Mouse (Mus musculus) cerebral cortex, adult 2 months (tissue): Measurements from ENCODE around the gene Gm45618.

Experiments used
- WGBS: fragments of 180-500 bp; shearing (Covaris S2); methylation state at CpG from one replicate; pipeline ENCODE4 v1.1.7; 2018; 5-methylcytosine and 5-hydroxymethylcytosine counted together

Gm45618 gene

DNA sequence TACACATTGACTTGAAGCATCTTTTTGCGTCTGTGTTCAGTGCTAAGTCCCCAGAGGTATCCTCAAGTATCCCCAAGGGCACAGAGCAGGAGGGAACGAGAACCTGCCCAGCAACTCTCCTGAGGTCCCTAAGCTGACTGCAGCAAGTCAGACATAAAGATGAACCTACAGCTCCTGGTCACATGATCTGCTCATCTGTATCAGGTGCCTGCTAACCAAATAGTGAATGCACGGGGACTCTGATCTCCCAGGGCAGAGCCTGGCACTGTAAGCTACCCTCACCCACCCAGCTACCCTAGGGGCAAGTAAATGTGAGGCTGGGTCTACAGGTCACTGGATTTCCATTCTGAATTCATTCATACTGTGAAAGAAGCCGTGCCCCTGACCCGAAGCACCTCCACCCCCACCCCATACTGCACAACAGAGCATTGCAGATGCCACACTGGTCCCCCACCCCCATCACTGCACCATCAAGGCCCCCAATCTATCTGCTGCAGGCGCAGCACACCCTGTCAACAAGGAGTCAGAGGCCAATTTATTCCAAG, 26.8 kb downstream of the Gm45618 start:
- WGBS: 22% methylated on average over 6 of the region's 6 CpGs

DNA sequence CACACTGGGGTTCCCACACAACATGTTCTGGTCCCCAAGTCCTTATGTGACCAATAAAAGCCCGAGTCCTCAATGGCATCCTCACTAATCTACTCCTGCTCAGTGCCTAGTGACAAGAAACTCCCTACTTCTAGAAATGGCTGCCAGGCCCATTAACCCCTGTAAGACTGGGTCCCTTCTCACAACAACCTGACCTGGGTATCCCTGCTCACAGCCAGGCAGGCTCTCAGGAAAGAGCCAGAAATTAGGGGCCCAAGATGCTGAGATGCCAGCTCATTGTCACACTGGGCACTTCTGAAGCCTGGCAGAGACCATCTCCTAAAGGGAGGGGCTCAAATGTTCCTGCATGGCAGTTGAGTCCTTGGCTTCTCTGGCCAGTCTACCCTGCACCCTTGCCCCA, 27.5 kb downstream of the Gm45618 start:
- WGBS: 18% methylated on average over 1 of the region's 1 CpGs

DNA sequence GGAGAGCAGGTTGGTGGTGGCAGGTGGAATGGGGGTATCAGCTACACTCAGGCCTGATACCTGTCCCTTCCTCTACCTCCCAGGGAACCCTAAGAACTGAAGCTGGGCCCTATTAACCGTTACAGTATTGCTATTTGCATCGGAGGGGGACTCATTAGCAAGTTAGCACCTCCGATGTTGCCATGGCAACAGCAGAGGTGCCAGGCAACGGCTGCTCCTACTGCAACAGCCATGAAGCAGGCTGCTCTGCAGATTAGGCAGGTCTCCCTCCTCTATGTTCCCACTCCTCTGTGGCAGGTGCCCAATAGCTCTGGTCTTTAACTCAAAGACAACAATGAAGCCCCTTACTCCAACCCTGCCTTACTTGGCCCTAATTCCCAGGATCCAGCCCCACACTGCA, 28.7 kb downstream of the Gm45618 start:
- WGBS: 7% methylated on average over 4 of the region's 4 CpGs

DNA sequence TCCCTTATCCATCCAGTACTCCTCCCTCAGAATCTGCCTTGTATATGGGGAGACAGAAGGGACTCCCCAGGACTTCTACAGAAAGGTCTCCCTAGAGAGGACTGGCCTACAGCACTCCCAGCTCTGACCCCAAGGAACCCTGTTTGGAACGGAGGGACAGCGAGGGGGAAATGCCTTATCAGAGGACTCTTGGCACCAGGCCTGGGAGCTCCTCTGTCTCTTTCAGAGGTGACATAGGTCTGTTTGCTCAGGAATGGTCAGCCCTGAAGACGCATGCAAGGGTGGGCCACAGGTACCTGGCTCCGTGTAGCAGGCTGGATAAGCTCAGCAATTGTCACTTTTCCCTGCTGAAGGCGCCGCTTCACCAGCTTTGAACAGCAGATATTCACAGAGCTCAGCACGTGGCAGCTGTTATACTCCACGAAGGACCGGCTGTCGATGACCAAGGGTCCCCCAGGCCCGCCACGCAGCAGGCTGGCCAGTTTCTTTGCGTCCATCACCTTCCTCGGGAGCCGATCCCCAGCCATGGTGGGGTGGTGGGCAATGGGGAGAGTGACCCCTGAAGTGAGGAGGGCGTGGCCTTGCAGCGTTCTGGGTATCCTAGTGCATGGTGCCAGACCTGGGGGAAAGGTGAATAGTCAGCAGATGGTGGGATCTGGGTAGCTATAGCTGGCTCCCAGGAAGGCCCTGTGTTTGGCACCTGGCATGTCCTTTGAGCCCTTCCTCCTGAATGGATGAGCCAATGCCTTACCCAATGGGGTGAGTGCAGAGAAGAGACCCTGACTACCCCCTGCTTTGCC, 30.7 kb downstream of the Gm45618 start:
- WGBS: 43% methylated on average over 17 of the region's 17 CpGs

DNA sequence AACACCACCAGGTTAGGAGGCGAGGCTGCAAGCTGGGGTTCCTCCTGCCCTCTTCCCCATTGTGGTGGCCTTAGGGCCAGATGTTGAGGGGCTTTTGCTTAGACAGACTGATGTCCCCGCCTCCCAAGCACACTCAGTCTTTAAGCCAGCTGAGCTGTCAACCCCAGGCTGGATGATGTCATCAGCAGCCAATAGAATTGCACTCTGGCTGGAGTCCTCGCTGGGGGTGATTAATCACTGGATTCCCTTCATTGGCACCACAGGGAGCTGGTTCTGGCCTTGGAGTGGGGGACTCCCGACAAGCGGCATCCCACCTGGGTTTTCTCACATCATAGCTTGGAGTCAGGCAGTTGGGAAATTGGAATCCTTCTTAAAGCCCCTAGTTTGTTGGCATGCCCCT, 31.6 kb downstream of the Gm45618 start:
- 23% methylated on average over 5 of the region's 5 CpGs for WGBS

DNA sequence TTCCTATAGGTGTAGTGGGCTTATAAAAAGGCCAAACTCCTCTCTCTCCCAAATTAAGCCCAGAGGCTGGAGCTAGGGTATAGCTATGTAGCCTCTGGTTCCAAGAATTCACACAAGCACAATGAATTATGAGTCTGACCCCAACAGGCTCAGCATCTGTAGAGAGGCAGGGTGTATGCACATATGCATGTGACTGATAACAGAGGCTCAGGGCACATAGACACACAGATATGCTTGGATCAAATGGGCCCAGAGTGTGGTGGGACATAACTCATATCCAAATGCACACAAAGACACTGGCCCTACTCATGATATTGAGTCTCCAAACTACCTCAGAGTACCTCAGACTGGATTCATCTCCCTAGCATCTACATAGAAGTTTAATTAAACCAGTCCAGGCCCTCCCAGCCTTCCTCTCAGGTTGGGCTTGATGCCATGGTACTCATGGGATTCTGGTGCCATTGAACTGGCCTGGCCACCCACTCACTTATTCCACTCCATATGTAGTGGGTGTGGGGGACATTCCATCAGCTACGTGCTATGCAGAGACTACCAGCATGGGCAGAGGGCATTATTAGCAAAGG, 33.4 kb downstream of the Gm45618 start:
- WGBS: 49% methylated on average over 1 of the region's 1 CpGs

DNA sequence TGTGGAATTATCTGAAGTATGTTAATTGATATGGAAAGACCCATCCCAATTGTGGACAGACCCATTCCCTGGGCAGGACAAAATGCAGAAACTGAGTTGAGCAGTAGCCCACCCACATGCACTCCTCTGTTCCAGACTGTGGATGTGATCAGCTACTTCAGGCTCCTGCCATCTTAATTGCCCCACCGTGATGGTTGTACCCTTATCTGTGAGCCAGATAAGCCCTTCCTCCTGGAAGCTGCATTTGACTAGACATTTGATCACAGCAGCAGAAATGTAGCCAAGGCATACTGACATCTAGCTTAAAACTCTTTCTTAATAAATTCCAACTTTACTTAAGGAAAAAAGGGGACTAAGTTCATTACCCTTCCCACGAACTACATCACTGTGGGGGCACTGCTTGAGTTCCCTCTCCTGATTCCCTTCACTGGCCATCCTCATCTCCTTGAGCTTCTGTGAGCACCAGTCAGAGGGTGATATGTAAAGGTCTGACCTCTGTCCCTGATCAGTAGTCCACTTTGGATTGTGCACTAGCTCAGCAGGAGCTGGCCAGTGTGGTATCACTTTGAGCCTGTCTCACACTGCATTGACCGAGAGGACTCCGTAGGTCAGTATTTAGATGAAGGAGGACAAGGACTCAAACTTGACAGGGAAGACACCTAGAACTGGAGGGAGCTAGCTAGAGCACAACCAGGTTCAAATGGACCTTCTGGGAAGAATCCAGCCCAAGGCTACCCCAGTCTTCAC, 34.2 kb downstream of the Gm45618 start:
- 83% methylated on average over 4 of the region's 4 CpGs for WGBS

DNA sequence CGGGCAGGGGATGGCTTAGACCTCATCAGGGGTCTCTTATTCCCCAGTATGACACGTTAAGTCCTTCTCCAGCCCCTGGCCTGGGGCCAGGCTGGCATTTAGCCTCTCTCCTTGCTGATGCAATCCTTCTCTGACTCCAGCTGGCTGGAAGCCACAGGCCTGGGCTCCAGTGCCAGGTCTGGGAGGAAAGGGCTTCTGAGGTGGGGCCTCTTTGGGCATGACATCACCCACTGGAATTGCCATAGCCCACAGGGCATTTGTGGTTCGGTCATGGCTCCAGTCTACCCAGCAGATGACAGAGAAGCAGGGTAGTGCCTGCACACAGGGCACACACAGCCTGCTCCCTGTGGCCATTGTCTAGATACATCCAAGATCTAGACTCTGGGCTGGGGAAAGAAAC, 35.7 kb downstream of the Gm45618 start:
- 18% methylated on average over 3 of the region's 3 CpGs for WGBS

DNA sequence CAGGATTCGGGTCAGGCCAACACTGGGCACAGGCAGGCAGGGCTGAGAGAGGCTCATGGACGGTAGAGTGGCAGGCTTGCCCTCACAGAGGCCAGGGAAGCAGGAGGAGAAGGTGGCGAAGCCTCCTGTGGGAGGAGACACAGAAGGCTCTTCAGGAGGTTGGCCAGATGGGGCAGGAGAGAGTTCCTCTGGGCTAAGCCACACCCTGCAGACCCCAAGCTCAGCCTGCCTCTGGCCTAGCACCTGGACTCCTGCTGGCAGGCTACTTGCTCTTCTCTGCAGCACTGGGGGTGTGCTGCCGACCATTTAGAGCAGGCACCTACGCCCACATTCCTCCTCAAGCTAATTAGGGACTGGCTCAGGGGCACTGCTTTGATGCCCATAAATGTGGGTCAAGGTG, 36.1 kb downstream of the Gm45618 start:
- 24% methylated on average over 5 of the region's 5 CpGs for WGBS

DNA sequence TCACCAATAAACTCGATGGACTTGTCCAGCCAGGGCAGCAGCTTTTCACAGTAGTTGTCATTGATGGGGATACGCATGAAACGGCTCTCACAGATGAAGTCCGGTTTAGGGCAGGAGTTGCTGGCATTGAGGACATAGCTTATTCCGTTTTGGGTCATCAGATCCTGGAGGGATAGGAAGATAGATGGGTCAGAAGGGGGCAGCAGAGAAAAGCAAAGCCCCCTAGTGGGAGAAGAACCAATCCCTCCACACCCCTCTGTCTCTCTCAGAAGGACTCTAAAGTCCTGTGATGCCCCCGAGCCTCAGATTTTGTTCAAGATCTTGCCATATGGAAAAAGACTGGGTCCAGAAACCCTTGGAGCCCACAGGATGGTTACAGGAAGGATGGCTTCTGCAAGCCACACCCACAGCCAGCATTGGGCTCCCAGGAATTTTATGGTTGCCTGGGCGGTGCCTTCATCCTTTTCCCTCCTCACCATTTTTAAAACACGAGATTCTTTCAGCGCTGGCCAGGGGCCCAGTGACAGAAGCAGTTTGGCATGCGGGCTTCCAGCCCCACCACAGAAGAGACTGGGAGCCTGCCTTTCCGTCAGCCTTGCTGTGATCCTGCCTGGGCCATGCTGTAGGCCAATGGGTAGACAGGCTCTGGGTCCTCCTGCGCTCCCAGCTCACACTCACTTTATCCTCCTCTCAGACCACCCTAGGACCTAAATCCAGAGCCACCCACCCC, 36.8 kb downstream of the Gm45618 start:
- WGBS: 31% methylated on average over 12 of the region's 12 CpGs

DNA sequence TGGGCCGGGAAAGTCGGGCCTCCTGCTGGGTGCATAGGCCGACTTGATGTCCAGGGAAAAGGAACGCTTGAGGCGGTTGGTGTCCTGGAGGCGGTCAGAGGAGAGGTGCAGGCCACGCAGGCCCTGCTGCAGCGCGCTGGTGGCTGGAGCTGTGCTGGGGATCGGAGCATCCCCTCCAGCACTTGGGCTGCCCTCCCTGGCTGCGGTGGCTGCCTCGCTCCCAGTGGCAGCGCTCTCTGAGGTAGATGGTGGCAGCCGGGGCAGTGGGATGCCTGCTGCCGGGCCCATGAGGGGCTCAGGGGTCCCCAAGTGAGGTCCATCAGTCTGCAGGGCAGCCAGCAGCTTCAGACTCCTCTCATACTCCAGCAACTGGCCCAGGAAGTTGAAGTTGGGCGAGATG, 37.9 kb downstream of the Gm45618 start:
- WGBS: 65% methylated on average over 16 of the region's 16 CpGs

DNA sequence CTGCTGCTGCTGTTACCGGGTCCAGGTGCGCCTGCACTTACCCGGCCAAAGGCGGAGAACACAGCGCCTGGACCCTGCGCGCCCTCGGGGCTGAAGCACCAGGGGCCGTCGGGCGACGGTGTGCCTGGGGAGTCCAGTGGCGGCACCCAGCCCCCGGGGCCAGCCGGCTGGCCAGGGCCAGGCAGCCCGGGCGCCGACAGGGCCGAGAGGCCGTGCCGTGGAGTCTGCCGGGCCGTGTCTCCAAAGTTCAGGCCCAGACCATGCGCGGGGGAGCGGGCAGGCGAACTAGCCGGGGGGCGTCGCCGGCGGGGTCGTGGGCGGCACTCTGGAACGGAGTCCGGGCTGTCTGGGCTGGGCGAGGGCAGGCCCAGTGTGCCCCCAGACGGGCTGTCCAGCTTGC, 38.4 kb downstream of the Gm45618 start:
- WGBS: 50% methylated on average over 38 of the region's 38 CpGs

DNA sequence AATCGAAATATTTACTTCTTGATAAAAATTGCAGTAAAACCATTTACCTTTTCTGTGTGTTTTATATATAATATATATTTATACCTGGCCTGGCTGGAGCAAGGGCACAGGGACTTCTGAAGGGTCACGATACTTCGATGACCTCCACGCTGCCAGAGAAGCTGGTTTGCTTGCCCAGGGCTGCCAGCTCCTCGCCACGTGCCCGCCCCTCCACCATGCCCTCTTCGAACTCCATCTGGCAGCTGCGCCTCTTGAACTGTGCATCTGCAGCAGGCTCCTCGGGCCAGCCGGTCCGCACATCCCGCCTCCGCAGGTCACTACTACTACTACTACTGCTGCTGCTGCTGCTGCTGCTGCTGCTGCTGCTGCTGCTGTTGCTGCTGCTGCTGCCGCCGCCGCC, 38.8 kb downstream of the Gm45618 start:
- 55% methylated on average over 16 of the region's 17 CpGs for WGBS

DNA sequence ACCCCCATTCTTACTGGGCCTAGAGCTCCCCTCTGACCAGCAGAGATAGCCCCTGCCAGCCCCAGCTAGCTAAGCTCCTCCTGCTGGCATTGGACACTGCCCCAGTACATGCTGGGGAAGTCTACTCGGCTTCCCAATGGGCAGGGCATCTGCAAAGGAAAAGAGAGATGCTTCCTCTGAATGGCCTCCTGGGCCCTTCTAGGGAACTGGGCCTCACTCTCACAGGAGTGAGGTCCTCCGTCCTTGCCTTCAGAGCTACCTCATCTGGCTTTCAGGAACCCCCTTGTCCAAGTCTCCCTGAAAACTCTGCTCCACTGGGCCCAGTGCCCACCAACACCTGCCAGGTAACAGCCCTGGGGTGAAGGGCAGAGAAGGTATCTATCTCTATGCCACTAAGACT, 39.7 kb downstream of the Gm45618 start:
- WGBS: 44% methylated on average over 2 of the region's 2 CpGs

DNA sequence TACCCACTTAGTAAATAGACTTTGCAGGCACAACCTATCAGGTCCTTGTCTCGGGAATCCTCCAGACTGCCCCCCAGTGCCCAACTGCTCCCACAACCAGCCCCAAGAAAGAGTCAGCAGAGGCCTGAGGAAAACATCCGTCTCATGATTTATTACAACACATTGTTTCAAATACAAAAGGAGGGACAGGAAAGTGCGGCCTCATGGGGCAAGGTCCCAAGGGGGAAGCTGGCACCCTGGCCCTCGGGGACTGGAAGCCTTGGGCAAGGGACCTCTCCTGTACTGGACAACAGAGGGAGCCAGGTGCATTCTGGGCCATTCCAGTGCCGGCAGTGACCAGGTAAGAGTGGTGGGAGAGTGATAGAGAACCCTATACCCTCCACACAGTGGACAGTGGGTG, 41.2 kb downstream of the Gm45618 start:
- 54% methylated on average over 5 of the region's 5 CpGs for WGBS

DNA sequence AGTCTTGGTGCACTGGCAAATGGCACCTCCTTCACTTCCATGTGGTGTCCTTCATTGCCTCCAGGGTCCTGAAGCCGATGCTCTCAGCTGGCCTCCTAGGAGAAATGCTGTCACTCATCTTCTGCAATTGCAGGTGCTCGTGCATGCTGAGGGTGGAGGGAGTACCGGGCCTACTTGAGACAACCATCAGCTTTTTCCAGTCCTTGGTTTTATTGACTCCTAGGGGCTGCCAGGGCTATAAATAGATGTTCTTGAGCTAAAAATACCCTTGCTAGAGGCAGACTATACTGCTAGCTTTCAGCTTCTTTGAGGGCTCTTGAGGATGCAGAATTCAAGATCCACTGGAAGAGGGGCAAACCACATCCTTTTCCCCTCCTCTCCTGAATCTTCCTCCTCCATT, 43.4 kb downstream of the Gm45618 start:
- 36% methylated on average over 3 of the region's 3 CpGs for WGBS

DNA sequence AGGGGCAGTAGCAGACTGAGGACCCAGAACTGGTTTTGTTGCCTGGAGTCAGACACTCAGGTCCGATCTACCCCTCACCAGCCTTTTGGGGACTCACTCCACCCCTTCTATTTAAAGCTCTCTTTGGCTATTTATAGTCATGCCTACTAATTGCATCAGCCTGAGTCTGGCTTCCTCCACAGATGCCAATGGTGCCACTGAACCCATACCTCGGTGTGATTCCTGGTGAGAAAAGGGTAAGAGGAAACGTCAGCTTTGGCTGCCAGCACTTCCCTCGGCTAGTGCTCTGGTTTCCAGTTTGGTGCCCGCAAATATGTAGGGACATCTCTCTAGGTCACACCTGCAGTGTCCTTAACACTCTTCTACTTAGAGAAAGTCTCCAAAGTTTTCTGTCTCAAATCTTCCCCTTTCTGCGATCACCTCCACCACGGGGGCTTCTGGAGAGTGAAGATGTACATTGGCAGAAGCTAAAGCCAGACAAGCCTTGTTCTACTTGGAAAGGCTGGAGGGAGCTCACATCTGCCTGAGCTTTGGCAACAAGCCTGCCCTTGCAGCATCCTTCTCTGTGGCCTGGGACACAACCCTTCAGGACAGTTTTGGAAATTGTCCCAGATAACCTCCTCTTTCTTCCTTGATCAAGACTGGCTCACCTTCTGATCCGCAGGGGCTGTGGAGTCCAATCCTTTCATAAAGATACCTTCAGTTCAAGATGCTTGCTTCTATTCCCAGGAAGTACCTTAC, 46.2 kb downstream of the Gm45618 start:
- 66% methylated on average over 8 of the region's 8 CpGs for WGBS

DNA sequence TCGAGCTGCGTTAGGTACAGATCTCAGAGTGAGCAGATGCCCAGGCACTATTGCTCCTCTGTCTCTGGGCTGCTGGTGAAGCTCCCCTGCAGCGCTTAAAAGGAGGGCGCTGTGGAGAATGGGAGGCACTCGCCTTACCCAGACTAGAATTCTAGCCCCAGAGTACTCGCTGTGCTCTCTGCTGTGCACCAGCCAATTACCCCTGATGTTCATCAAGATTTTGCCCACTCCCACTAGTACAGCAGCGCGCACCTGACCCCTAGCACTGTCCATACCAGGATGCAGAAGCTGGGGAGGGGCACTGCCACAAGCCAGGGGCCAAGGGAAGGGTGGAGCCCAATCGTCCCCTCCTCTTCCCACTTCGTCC, 49.3 kb downstream of the Gm45618 start:
- WGBS: 2% methylated on average over 8 of the region's 10 CpGs

DNA sequence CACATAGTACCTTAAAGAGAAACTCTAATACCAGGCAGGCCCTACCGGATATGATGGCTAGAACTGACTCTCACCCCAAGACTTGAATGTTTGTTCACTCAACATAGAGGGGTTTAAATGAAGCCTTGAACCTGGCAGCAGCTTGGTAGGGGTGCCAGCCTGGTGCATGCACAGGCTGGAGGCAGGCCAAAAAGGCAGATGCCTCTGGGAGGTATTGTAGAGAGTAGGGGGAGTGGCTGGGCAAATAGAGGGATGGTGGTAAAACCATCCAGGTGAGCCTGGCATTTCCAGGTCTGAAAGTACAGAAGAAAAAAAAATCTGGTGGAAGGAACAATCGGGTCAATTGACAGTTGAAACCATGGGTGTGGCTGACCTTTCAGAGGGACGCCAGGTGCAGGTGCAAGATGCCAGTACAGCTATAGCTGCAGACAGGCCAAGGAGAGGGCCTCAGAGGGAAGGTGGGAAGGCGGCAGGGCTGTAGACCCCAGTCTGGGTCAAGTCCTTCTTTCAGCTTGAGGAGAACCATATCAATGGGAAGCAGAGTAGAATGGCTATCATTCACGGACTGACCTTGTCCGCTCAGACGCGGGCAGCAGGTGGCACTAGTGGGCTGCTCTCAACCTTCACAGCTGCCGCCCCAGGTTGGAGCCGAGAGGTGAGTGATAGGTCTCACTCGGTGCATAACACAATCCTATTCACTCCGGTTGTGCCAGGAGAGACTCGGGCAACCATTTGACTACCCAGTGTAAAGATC, 49.9 kb downstream of the Gm45618 start:
- WGBS: 23% methylated on average over 13 of the region's 13 CpGs
